Mouse (Mus musculus) adrenal gland, postnatal 4 days (tissue): Measurements from ENCODE around the gene Cyp2f2. TPM values are rescaled to one million over a fixed set of nuclear protein-coding genes. Genes with fewer than 3 reads are reported as not detected.

ENCODE experiments used
- DNase-seq, 2 experiments: peaks; one replicate each; pipeline ENCODE4 v3.0.0; 2021 to 2022; ENCODE audit warnings: low spot score in 2 of 2, mixed read lengths in 2 of 2
- long read RNA-seq, 2 experiments: library from polyadenylated mRNA; stranded (forward); transcript quantifications; one replicate each; pipeline ENCODE4 v2.0.0; 2021
- total RNA-seq, 2 experiments: library from RNA; stranded (reverse); gene quantifications; 2 replicates each; pipeline ENCODE4 v1.2.3; 2021

The Cyp2f2 gene
- total RNA-seq: 100 to 1,000 TPM; 148 to 161 TPM
- long read RNA-seq, experiment 1, transcript Cyp2f2-201 (10 exons, 1,866 nt): major isoform, 81 of 92 reads
- long read RNA-seq, experiment 1, partial matches to known transcripts: 9 of 92 reads
- long read RNA-seq, experiment 1, other reads (novel, unspliced or antisense): 2 of 92 reads
- long read RNA-seq, experiment 2, transcript Cyp2f2-201 (10 exons, 1,866 nt): major isoform, 175 of 211 reads
- long read RNA-seq, experiment 2, partial matches to known transcripts: 23 of 211 reads
- long read RNA-seq, experiment 2, other reads (novel, unspliced or antisense): 13 of 211 reads

- no peak for DNase-seq
These were observed at the start of gene Cyp2f2 for GRCm38 (mm10) chr7:27119676-27120075. Cyp2f2 (plus strand) TSS chr7:27119909.

- DNase-seq: no peak
These were observed 41.1 kb upstream of the Cyp2f2 start for GRCm38 (mm10) chr7:27078641-27079040.

DNA sequence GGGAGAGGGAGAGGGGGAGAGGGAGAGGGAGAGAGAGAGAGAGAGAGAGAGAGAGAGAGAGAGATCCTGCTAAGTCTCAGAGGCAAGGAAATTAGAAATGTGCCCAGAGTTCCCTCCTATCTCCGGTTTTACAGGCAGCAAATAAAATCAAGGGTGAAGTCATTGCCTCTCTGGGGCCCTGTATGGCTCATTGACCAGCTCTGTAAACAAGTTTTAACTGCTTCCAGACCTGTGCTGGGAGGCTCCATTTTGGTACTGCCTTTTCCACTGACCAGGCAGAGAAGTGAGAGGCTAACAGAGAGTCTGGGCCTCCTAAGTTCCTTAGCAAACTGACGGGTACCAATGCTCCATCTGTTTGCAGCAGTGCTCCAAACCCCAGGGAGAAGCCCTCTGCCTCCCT, 38.1 kb upstream of the Cyp2f2 start:
- no peak for DNase-seq

DNA sequence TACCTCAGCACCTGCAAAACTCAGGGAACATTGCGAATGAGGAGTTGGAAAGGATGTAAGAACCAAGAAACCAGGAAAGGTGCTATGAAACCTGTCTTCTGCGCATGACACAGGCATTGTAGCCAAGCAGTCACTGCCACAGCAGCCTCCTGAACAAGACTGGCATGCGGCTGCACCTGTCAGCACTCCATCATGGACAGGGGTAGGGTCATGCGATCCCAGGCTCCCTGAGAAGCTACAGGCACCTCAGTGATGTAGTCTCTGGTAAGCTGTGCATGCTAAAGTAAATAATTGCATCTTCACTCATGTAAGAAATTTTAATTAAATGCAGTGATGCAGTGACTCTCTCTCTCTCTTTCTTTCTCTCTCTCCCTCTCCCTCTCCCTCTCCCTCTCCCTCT, 28.7 kb upstream of the Cyp2f2 start:
- no peak for DNase-seq

DNA sequence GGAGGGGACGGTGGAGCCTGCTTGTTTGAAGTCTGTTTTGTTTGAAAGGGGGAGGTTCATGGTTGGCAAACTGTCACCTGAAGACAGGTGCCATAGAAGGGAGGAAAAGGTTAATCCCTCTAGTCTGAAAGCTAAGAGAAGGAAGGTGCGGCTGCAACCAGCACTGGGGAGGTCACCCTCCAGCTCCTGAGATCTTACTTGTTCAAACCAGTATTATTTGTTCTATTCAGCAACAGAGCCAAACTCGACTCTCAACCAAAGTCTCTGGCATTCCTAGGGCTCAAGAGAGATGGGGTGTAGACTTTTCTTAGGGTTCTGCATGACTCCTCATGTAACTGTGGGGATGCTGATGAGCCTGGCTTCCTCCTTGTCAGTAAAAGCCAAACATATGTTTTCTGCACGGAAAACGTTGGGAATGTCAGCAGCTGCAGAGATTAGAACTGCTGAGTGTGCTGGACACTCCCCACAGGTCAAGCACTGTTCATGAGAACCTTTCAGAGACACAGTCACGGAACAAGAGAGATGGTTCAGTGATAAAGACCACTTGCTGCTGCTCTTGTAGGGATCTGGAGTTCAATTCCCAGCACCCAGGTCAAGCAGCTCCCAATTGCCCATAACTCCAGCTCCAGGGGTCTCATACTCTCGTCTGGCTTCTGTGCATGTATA, 27.5 kb upstream of the Cyp2f2 start:
- DNase-seq: no peak

DNA sequence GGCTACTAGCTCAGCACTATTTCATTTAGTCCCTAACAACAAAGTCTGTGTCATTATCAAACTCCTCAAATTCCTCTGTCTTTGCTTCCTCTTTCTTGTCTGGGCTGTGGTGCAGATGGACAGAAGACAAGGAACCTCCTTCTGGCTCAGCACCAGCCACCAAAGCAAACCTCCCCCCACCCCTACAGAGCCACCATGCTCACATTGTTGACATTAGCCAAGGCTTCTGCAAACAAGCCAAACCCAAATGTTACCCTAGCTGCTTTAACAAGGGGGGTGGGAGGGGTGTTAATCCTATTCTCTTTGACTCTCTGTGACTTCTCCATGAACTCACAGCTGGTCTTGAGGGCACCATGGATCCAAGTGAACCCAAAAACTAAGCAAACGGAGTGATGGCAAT, 26.8 kb upstream of the Cyp2f2 start:
- DNase-seq: no peak

GRCm38 (mm10) chr7:27104882-27105281, 14.8 kb upstream of the Cyp2f2 start:
- no peak for DNase-seq

DNA sequence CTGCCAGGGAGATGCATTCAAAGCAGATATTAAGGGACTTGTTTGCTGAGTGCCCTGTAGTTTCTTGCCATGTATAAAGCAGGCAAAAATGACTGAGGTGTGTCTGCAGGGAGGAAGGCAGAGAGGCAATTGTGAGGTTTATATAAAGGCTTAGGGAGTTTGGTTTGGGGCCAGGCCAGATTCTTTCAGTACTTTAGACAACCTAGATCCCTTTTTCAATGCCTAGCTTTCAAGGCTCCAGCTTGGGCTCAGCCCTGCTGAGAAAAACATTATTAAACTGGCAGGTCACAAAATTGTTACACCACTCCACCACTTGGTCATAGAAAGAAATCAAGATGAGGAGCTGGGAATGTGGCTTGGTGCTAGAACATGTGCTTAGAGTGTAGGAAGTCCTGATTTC, 9.4 kb upstream of the Cyp2f2 start:
- DNase-seq: no peak

- DNase-seq: no peak
These were observed 8.7 kb upstream of the Cyp2f2 start for GRCm38 (mm10) chr7:27111038-27111437.

DNA sequence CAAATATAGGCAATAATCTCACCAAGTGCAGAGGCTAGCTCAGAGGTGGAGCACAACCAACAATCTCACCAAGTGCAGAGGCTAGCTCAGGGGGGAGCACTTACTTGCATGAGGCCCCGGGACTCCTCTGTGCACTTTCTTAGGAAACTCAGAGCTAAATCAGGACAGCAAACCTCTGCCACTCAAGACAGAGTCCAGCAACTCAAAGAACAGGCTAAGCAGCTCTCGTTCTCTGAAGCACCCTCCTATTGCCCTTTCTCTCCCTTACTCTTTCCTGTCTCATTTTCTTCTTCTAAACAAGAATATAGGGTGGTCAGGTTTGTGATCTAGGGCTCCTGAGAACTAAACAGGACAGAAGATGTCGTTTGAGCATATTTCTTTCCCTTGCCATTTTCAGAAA, 7.7 kb upstream of the Cyp2f2 start:
- no peak for DNase-seq

DNA sequence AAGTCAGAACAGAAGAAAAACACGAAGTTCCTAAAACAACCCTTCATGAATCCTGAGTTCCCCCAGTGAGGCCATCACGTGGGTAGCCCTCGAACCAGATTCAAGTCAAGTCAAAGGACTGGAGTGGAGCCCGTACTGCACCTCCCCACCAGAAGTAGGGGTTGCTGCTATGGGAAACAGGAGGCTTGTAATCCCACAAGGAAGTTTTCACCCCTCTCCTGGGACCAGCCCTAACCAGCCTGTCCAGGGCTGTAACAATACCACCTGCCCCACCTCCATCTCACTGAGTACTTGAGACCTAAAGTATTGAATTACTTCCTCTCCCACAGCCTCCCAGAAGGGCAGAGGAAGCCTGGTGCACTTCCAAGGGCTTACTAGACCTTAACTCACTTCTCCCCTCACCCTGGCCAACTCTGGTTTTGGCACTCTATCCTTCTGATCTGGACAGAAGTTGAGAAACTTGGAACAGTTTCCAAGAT, 1.6 kb upstream of the Cyp2f2 start:
- no peak for DNase-seq

DNA sequence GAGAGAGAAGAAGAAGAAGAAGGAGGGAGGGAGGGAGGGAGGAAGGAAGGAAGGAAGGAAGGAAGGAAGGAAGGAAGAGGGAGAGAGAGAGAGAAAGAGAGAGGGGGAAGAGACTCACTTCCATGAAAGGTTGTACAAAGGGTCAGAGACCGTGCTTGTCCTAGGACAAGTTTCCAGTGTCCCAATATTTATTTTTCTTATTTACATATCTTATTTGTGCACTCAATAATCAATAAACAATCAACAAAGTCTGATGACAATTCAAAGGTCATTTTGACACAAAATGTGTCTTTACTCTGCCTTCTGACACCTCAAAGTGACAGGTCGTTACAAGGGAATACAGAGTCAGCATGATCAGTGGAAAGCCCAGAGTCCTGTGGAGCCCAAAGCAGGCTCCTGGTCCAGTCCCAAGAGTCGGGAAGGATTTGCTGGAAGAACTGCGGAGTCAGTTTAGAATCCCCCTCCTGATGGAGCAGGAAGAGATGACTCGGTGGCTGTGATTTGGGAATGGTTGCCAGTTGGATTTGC, 4.7 kb downstream of the Cyp2f2 start:
- DNase-seq: no peak

GRCm38 (mm10) chr7:27124969-27125368, 5.3 kb downstream of the Cyp2f2 start:
- DNase-seq: no peak

DNA sequence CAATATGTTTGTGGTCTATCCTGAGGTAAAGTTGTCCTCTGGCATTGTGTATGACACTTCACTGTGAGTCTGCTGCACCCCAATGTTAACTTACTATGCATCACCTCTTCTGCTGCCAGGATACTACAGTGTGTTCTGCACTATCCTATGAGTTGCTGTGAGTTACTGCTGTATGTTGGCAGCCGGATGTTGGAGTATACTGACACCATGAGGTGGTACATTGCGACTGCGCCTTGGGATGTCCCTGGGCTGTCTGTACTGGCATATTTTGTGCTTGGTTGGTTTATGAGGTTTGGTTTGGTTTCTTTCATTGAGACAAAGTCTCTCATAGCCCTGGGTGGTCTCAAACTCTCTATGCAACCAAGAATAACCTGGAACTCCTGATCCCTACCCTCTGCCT, 8.5 kb downstream of the Cyp2f2 start:
- DNase-seq: no peak

DNA sequence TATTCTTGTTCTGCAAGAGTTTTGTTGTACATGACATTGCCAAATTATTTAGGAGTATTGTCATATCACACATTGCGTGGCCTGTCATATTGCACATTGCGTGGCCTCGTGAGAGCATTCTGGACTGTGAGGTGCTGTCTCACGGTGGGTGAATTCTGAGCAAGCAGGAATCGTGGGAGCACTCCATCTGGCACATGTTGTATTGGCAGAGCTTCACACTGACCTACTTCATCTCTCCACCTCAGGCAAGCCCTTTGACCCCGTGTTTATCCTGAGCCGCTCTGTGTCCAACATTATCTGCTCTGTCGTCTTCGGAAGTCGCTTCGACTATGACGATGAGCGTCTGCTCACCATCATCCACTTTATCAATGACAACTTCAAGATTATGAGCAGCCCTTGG, 9.2 kb downstream of the Cyp2f2 start:
- no peak for DNase-seq

GRCm38 (mm10) chr7:27129811-27130210, 10.1 kb downstream of the Cyp2f2 start:
- no peak for DNase-seq

DNA sequence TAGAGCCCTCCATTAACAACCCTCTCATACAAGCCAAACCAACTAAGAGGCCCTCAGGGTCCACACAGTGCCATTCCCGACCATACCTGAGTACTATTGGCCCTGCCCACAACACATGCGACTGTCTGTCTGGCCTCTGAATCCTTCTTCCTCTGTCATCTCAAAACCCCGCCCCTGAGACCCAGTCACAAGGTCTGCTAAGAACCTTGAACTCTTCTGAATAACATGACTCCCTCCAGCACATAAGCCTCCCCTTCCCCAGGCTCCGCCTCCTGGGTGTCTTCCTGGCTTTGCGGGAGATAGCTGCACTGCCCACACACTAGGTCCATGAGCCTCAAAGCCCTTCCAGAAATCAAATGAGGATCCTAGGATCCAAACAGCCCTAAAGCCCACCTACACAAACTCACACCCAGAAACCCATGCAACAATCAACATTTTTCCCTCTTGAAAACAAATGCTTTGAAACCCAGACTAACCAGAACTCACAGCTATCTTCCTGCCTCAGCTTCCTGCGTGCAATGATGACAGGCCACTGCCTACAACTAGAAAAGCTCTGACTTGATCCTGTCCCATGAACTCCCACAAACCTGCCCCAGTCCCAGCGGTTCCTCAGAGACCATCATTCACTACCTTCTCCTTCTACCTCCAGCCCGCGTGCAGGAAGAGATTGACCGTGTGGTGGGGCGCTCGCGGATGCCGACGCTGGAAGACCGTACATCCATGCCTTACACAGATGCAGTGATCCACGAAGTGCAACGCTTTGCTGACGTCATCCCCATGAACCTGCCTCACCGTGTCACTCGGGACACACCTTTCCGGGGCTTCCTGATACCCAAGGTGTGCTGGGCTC, 11.0 kb downstream of the Cyp2f2 start:
- no peak for DNase-seq

GRCm38 (mm10) chr7:27131387-27131786, 11.7 kb downstream of the Cyp2f2 start:
- no peak for DNase-seq

DNA sequence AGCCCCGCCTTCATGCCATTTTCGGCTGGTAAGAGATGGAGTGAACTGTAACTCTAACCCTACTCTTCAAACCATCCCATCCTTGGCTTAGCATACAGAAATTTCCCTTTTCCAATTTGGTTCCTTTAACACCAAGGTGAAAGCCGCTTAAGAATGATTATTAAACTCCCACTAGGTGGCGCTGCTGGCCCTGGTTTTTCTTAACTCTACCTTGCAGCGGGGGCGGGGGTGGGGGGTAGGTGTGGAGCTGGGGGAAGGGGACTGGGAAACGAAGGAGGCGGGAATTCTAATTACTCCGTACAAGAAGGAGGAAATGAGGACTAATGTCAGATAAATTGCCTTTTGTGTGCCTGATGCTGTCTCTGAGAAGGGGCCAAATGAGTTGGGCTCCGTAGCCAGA, 12.9 kb downstream of the Cyp2f2 start:
- no peak for DNase-seq

GRCm38 (mm10) chr7:27133156-27133555, 13.4 kb downstream of the Cyp2f2 start:
- no peak for DNase-seq

GRCm38 (mm10) chr7:27133757-27134156, 14.0 kb downstream of the Cyp2f2 start:
- DNase-seq: no peak
